Mouse (Mus musculus): ENCODE measurements around the gene P3h4. TPM values are rescaled to one million over a fixed set of nuclear protein-coding genes. Genes with fewer than 3 reads are reported as not detected.

The P3h4 gene
- not detected in 2 replicates for total RNA-seq (2015)
- total RNA-seq (2017), result 0.08 TPM in 1 of 2 replicates, not detected in the other

GRCm38 (mm10) chr11:100414021-100414913, at the start of gene P3h4:
P3h4 (minus strand) TSS chr11:100414836.
- ATAC-seq (ENCODE audit: poor library complexity, severe bottlenecking), result peak; percentile 72

- ATAC-seq (ENCODE audit: poor library complexity, severe bottlenecking), result no peak
Measured at GRCm38 (mm10) chr11:100462699-100463098, 48.1 kb upstream of the P3h4 start.

GRCm38 (mm10) chr11:100457711-100458110, 43.1 kb upstream of the P3h4 start:
- no peak for ATAC-seq (ENCODE audit: poor library complexity, severe bottlenecking)

GRCm38 (mm10) chr11:100457247-100457646, 42.6 kb upstream of the P3h4 start:
- ATAC-seq (ENCODE audit: poor library complexity, severe bottlenecking), result no peak

- ATAC-seq (ENCODE audit: poor library complexity, severe bottlenecking), result no peak
Measured at GRCm38 (mm10) chr11:100442625-100443024, 28.0 kb upstream of the P3h4 start.

- ATAC-seq (ENCODE audit: poor library complexity, severe bottlenecking), result no peak
Measured at GRCm38 (mm10) chr11:100441797-100442196, 27.2 kb upstream of the P3h4 start, which contains the start of the genes Nt5c3b and Klhl10. Nt5c3b (minus strand) TSS chr11:100441808. Klhl10 (plus strand) TSS chr11:100441917.

GRCm38 (mm10) chr11:100440691-100441522, 26.3 kb upstream of the P3h4 start:
- peak; percentile 99 for ATAC-seq (ENCODE audit: poor library complexity, severe bottlenecking)

GRCm38 (mm10) chr11:100437901-100438300, 23.3 kb upstream of the P3h4 start:
- ATAC-seq (ENCODE audit: poor library complexity, severe bottlenecking), result no peak

GRCm38 (mm10) chr11:100435678-100436246, 21.1 kb upstream of the P3h4 start:
- ATAC-seq (ENCODE audit: poor library complexity, severe bottlenecking), result no peak

GRCm38 (mm10) chr11:100432002-100432401, 17.4 kb upstream of the P3h4 start:
- no peak for ATAC-seq (ENCODE audit: poor library complexity, severe bottlenecking)

- ATAC-seq (ENCODE audit: poor library complexity, severe bottlenecking), result no peak
Measured at GRCm38 (mm10) chr11:100430052-100430451, 15.4 kb upstream of the P3h4 start.

GRCm38 (mm10) chr11:100428612-100429199, 14.1 kb upstream of the P3h4 start:
- no peak for ATAC-seq (ENCODE audit: poor library complexity, severe bottlenecking)

GRCm38 (mm10) chr11:100426820-100427219, 12.2 kb upstream of the P3h4 start:
- ATAC-seq (ENCODE audit: poor library complexity, severe bottlenecking), result peak; percentile 50

- peak; percentile 71 for ATAC-seq (ENCODE audit: poor library complexity, severe bottlenecking)
Measured at GRCm38 (mm10) chr11:100425851-100426250, 11.2 kb upstream of the P3h4 start.

GRCm38 (mm10) chr11:100423836-100424235, 9.2 kb upstream of the P3h4 start:
- no peak for ATAC-seq (ENCODE audit: poor library complexity, severe bottlenecking)

GRCm38 (mm10) chr11:100421537-100421936, 6.9 kb upstream of the P3h4 start:
- no peak for ATAC-seq (ENCODE audit: poor library complexity, severe bottlenecking)

GRCm38 (mm10) chr11:100414914-100415822, 532 bp upstream of the P3h4 start, which contains the start of gene Fkbp10:
Fkbp10 (plus strand) TSS chr11:100415697.
- no peak for ATAC-seq (ENCODE audit: poor library complexity, severe bottlenecking)

- no peak for ATAC-seq (ENCODE audit: poor library complexity, severe bottlenecking)
Measured at GRCm38 (mm10) chr11:100413541-100413940, 1.1 kb downstream of the P3h4 start.

GRCm38 (mm10) chr11:100411736-100412135, 2.9 kb downstream of the P3h4 start:
- no peak for ATAC-seq (ENCODE audit: poor library complexity, severe bottlenecking)

GRCm38 (mm10) chr11:100409686-100410085, 5.0 kb downstream of the P3h4 start:
- ATAC-seq (ENCODE audit: poor library complexity, severe bottlenecking), result no peak
